Mouse (Mus musculus) cerebellum, adult 2 months (tissue): ENCODE data around the gene Mageb18.

ENCODE experiments used
- CTCF ChIP-seq: fragments of 200-500 bp; IDR thresholded peaks from 2 replicates; pipeline ENCODE4 v1.5.1; 2011; ENCODE audit warnings: low read depth, mild to moderate bottlenecking, control low read depth, low read length, moderate library complexity, borderline replicate concordance; ENCODE audit not compliant: insufficient read depth
- POLR2A ChIP-seq: fragments of 200-500 bp; IDR thresholded peaks from 2 replicates; pipeline ENCODE4 v1.6.1; 2011; ENCODE audit warnings: low read length, control low read depth, borderline replicate concordance; ENCODE audit not compliant: insufficient read depth

DNA sequence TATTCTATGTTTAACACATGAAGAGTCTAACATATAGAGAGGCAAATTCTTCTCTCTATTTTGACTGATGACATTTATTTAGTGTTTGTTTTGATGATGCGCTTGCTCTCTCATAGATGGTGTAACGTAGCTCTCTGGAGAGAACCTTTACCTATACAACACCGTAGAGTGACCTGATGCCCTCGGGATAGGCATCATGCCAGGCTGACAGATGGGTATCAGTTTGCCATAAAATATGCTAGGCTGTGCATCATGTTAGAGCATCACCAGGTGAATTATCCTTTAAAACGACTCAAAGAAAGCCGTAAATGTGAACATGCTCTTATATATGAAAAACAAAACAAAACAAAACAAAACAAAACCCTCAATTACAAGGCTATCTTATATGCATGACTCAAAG is 258.5 kb downstream of the Mageb18 start:
- TF ChIP-seq CTCF (no peak), POLR2A (no peak)
